Mouse (Mus musculus) bone marrow macrophage, adult 2 months (primary cell): ENCODE measurements around the gene Fam168a.

Source experiments
- CTCF ChIP-seq: IDR thresholded peaks from 2 replicates; pipeline ENCODE4 v1.5.1; 2012; ENCODE audit warnings: low read depth, mild to moderate bottlenecking, low read length, moderate library complexity
- POLR2A ChIP-seq: IDR thresholded peaks from 2 replicates; pipeline ENCODE4 v1.6.1; 2012; ENCODE audit warnings: mild to moderate bottlenecking, low read depth, low read length, borderline replicate concordance

GRCm38 (mm10) chr7:100732341-100733050, 26.1 kb downstream of the Fam168a start:
- TF ChIP-seq POLR2A (no peak), CTCF (no peak)
